Mouse (Mus musculus) heart, postnatal 0 days (tissue): ENCODE results near the gene Icam4.

Experiments used
- CTCF ChIP-seq: IDR thresholded peaks from 2 replicates; pipeline ENCODE4 v1.5.1; 2016; ENCODE audit warnings: antibody characterized with exemption, control low read depth, low read depth
- EP300 ChIP-seq: IDR thresholded peaks from 2 replicates; pipeline ENCODE4 v1.6.1; 2016; ENCODE audit warnings: antibody characterized with exemption, low read depth

GRCm38 (mm10) chr9:21028560-21029110 lies 538 bp upstream of the Icam4 start:
- TF ChIP-seq CTCF: no peak
- no peak for TF ChIP-seq EP300
